Mouse (Mus musculus) gastrocnemius, postnatal 36 days (tissue): ENCODE data around the gene Lbhd1. TPM values are rescaled to one million over a fixed set of nuclear protein-coding genes. Genes with fewer than 3 reads are reported as not detected.
A peak's percentile ranks its signal among the peaks of the same experiment; 100 is the strongest.
"Not testable (repeated sequence)": the region's sequence is repeated elsewhere in the genome, so short reads cannot be mapped to it uniquely, and the experiment has no call there.

Experiments
- DNase-seq, 2 experiments: peaks; one replicate each; pipeline ENCODE4 v3.0.0; 2022
- intact Hi-C: fragments of 180-260 bp; cut with DNase I; formaldehyde crosslinking; loops from one replicate; pipeline ENCODE4 v1.15.1; 2025
- long read RNA-seq, 2 experiments: library from polyadenylated mRNA; stranded (forward); transcript quantifications; one replicate each; pipeline ENCODE4 v2.0.0; 2021
- total RNA-seq, 2 experiments: library from RNA; stranded (reverse); gene quantifications; 2 replicates each; pipeline ENCODE4 v1.2.3; 2021

Gene Lbhd1
- total RNA-seq = 1 to 10 TPM; 3.5 TPM
- long read RNA-seq, experiment 1, partial matches to known transcripts = 0 of 2 reads
- long read RNA-seq, experiment 1, other reads (novel, unspliced or antisense) = 2 of 2 reads
- long read RNA-seq, experiment 2, partial matches to known transcripts = 0 of 1 reads
- long read RNA-seq, experiment 2, other reads (novel, unspliced or antisense) = 1 of 1 reads

- intact Hi-C loops = no loop called here
- no peak for DNase-seq
Observed at GRCm38 (mm10) chr19:8883616-8884015, at the start of gene Lbhd1, which contains the start of gene Gm49403. Lbhd1 (plus strand) TSS chr19:8883732. Gm49403 (plus strand) TSS chr19:8883930.

GRCm38 (mm10) chr19:8836327-8836726 lies 47.2 kb upstream of the Lbhd1 start:
- DNase-seq, intact Hi-C loops: not testable (repeated sequence)

- intact Hi-C loops = no loop called here
- peak; percentile 68 to 83 for DNase-seq
Observed at GRCm38 (mm10) chr19:8837251-8837791, 46.2 kb upstream of the Lbhd1 start, which contains the start of gene Bscl2. Bscl2 (plus strand) TSS chr19:8837467.

- intact Hi-C loops = no loop called here
- no peak for DNase-seq
Observed at GRCm38 (mm10) chr19:8838041-8838730, 45.3 kb upstream of the Lbhd1 start.

- DNase-seq = no peak
- intact Hi-C loops = no loop called here
Observed at GRCm38 (mm10) chr19:8839103-8839907, 44.2 kb upstream of the Lbhd1 start, which contains the start of gene Gng3. Gng3 (minus strand) TSS chr19:8839194.

- peak; percentile 64 to 65 for DNase-seq
- intact Hi-C loops = loop anchor here (5.0 kb wide), 1 partner anchor 52 kb away; the partner anchor contains the start of gene Ints5
Observed at GRCm38 (mm10) chr19:8839908-8840791, 43.4 kb upstream of the Lbhd1 start.

- intact Hi-C loops = loop anchor here (5.0 kb wide), 1 partner anchor 51 kb away; the partner anchor contains the start of gene Ints5
- DNase-seq = no peak
Observed at GRCm38 (mm10) chr19:8841012-8841411, 42.5 kb upstream of the Lbhd1 start.

- DNase-seq = no peak
- intact Hi-C loops = loop anchor here (5.0 kb wide), 1 partner anchor 49 kb away; the partner anchor contains the start of gene Ints5
Observed at GRCm38 (mm10) chr19:8842961-8843360, 40.6 kb upstream of the Lbhd1 start.

GRCm38 (mm10) chr19:8844371-8845129 lies 39.0 kb upstream of the Lbhd1 start:
- intact Hi-C loops = loop anchor here (5.0 kb wide), 2 partner anchors 48 to 258 kb away; partner anchors contain the start of gene Ints5
- peak; percentile 59 to 82 for DNase-seq

GRCm38 (mm10) chr19:8848356-8848755 lies 35.2 kb upstream of the Lbhd1 start:
- no peak for DNase-seq
- intact Hi-C loops = loop anchor here (5.0 kb wide), 1 partner anchor 254 kb away; no protein-coding TSS in a partner anchor

GRCm38 (mm10) chr19:8850402-8850901 lies 33.1 kb upstream of the Lbhd1 start, which contains the start of gene Lrrn4cl:
Lrrn4cl (plus strand) TSS chr19:8850768.
- DNase-seq = peak; percentile 53 to 63
- intact Hi-C loops = no loop called here

- no peak for DNase-seq
- intact Hi-C loops = no loop called here
Observed at GRCm38 (mm10) chr19:8851639-8852038, 31.9 kb upstream of the Lbhd1 start.

GRCm38 (mm10) chr19:8852236-8852928 lies 31.1 kb upstream of the Lbhd1 start:
- intact Hi-C loops = no loop called here
- DNase-seq = peak; percentile 61 to 69

GRCm38 (mm10) chr19:8853117-8853516 lies 30.4 kb upstream of the Lbhd1 start:
- intact Hi-C loops = no loop called here
- no peak for DNase-seq

GRCm38 (mm10) chr19:8857689-8858088 lies 25.8 kb upstream of the Lbhd1 start:
- peak in 1 of 2 experiments; percentile 42 for DNase-seq
- intact Hi-C loops = loop anchor here (5.0 kb wide), 1 partner anchor 250 kb away; no protein-coding TSS in a partner anchor

GRCm38 (mm10) chr19:8859018-8859417 lies 24.5 kb upstream of the Lbhd1 start:
- intact Hi-C loops = loop anchor here (5.0 kb wide), 1 partner anchor 248 kb away; no protein-coding TSS in a partner anchor
- DNase-seq = no peak

GRCm38 (mm10) chr19:8864265-8864664 lies 19.3 kb upstream of the Lbhd1 start:
- intact Hi-C loops = no loop called here
- no peak for DNase-seq

GRCm38 (mm10) chr19:8870381-8870780 lies 13.2 kb upstream of the Lbhd1 start:
- DNase-seq, intact Hi-C loops: not testable (repeated sequence)
